Mouse (Mus musculus): ENCODE data around the gene Psmd11.
"Not testable (repeated sequence)": the region's sequence is repeated elsewhere in the genome, so short reads cannot be mapped to it uniquely, and the experiment has no call there.

Gene Psmd11

GRCm38 (mm10) chr11:80429500-80430166, 1.2 kb downstream of the Psmd11 start:
- DNase-seq, result peak; percentile 13

DNA sequence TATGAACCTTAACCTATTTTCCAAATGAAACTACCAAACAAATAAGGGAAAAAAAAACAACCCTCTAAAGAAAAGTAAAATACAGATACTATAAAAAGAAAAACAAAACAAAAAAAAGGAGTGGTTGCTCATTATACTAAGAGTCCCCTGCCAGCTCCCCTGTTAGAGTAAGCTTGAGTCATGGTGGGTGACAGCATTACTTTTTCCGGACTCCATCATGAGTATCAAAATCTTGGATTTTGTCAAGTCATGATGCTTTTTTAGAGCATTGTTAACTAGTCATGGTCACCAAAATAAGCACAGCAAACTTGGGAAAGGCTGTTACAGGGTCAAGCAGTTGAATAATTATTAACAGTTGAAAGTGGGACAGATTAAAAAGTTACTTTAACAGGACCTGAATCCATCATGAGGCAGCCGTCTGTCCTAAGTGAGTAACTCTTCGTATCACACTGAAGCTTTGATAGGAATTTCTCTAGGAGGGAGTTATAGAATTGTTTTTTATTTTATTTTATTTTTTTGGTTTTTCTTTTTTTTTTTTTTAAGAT, 2.0 kb downstream of the Psmd11 start:
- no peak for DNase-seq

DNA sequence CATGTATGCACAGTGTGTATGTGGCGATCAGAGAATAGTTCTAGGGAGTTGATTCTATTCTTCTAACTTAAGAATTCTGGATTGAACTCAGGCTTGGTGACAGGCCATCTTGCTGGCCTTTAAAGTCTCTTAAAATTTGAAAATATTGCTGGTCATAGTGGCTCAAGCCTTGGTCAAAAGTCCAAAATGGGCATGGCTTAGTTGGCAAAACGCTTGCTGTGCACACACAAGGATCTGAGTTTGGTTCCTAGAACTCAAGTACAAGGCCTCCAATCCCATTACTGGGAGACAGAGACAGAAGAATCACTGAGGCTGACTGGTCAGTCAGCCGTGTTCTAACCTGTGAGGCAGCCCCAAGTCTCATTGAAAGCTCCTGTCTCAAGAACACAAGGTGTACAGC, 18.5 kb downstream of the Psmd11 start:
- DNase-seq, result no peak

- no peak for DNase-seq
Measured at GRCm38 (mm10) chr11:80449859-80450258, 21.4 kb downstream of the Psmd11 start.

- DNase-seq, result no peak
Measured at GRCm38 (mm10) chr11:80452242-80452641, 23.8 kb downstream of the Psmd11 start.

GRCm38 (mm10) chr11:80453198-80453597, 24.8 kb downstream of the Psmd11 start:
- no peak for DNase-seq

GRCm38 (mm10) chr11:80463605-80464130, 35.3 kb downstream of the Psmd11 start:
- not testable (repeated sequence) for DNase-seq

DNA sequence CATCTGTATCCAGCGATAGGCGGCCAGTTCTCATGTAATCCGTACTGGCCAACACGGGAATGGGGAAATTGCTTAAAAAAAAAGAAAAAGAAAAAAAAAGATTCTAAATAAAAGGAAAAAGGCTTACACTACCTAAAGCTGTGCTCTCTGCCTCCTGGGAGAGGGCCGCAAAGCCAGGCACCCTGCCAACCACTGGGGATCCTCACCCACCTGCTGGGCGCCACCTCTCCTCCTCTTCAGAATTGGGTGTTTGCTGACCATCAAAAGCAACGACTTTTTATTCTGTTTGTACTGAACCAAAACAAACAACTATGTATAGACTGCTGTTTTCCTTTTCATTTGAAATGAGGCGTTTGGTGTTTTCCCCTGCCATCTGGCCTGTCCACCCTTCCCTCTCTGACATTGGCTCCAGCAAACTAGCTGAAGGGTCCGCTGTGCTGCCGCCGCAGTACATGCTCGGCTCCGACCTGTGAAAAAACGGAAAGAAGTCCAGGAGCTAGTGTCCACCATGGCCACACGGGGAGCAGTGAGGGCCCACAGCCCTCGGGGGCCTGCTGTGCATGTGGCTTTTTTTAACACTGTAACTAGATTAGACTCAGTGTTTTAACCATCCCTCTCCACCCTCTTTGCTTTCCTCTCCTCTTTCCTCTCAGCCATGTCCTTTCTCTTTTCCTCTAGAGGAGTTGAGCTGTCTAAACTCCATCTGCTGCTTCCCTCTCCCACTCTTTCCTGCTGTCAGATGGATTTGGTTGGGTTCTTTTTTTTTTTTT, 43.6 kb downstream of the Psmd11 start:
- DNase-seq, result no peak

GRCm38 (mm10) chr11:80474175-80474691, 45.8 kb downstream of the Psmd11 start:
- peak; percentile 13 for DNase-seq

- peak; percentile 12 for DNase-seq
Measured at GRCm38 (mm10) chr11:80474846-80475245, 46.4 kb downstream of the Psmd11 start.

DNA sequence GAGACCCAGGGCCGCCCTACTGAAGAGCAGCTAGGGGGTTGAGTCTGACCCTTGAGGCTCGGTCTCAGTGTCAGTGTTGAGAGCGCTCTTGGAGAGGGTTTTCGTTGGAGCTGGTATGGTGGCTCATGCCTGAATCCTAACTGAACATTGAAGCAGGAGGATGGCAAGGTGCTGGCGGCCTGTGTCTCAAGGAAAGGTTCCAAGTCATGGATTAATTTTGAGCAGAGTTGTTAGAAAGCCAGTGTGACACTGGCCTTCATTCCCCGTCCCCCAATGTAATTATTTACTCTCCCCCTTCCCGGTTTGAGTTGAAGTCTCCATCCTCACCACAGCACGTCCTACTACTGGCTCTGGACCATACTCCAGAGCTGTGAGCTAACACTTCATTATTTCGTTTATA, 47.1 kb downstream of the Psmd11 start:
- no peak for DNase-seq

DNA sequence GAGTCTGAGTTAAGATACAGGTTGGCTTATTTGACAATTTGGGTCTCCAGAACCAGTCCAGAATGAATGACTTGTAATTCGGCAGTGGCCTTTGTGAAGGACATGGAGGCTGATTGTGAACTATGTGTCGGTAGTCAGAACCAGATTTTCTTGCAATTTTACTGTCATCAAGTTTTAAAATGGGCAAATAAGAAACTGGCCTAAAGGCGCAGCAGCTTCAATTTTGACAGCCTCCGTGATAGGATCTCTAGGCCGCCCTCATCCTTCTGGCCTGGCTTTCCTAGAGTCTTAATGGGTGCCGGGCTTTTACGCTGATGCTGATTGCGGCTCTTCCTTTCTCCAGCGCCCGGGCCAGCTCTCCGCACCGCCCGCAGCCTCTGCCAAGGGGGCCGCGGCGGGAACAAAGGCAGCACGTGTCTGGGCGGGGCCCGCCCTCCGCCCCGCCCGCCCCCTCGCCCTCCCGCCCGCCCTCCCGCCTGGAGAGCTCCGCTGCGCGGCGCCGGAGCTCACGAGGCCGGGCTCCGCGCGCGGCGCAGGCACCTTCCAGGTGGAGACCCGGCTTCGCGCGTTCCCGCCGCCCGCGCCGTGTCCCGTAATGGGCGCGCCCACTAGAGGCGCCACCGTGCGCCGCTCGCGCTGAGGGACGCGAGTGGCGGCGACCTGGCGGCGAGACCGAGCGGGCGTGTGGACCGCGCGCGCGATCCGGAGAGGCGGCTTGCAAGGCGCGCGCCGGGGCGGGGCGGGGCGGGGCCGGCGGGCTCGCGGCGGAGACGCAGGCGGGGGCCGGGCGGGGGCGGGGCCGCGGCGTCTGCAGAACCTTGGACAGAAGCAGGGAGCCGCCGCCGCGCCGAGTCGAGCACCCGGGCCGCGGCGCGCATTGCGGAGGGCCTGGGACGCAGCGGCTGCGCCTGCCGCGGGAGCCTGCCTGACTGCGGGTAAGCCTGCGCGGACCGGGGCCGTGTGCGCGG, 48.1 kb downstream of the Psmd11 start, which contains the start of gene Cdk5r1:
Cdk5r1 (plus strand) TSS at position 802 of the 968 bp plus-strand sequence.
- peak; percentile 89 for DNase-seq

DNA sequence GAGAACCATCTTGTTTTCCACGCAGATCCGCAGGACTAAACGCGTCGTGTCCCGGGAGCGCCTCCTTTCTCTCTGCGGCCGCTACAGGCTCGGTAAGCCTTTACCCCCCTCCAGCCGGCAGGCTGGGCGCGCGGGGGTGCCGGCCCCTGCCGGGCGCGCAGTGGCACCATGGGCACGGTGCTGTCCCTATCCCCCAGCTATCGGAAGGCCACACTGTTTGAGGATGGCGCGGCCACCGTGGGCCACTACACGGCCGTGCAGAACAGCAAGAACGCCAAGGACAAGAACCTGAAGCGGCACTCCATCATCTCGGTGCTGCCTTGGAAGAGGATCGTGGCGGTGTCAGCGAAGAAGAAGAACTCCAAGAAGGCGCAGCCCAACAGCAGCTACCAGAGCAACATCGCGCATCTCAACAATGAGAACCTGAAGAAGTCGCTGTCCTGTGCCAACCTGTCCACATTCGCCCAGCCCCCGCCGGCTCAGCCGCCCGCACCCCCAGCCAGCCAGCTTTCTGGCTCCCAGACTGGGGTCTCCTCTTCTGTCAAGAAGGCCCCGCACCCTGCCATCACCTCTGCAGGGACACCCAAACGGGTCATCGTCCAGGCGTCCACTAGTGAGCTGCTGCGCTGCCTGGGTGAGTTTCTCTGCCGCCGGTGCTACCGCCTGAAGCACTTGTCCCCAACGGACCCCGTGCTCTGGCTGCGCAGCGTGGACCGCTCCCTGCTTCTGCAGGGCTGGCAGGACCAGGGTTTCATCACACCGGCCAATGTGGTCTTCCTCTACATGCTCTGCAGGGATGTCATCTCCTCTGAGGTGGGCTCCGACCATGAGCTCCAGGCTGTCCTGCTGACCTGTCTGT, 49.2 kb downstream of the Psmd11 start:
- peak; percentile 22 for DNase-seq

- DNase-seq, result no peak
Measured at GRCm38 (mm10) chr11:80478694-80479412, 50.4 kb downstream of the Psmd11 start.

DNA sequence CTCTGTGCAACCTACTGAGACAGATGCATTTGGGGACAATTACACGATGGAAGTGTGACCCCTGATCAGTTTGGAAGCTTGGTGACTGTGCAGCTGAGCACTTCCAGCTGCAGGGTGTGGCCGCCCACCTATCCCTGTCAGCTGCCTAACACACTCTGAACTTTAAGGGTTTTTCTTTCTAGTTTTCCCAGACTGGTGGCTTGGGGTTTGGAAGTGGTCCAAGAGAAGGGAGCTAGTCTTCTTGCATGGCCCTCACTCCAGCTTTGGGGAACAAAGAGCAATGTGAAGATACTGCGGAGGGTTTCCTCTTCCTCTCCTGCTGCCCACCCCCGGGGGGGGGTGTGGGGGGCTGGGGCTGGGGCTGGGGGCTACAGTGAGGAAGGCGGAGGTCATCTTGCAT, 51.0 kb downstream of the Psmd11 start:
- no peak for DNase-seq

DNA sequence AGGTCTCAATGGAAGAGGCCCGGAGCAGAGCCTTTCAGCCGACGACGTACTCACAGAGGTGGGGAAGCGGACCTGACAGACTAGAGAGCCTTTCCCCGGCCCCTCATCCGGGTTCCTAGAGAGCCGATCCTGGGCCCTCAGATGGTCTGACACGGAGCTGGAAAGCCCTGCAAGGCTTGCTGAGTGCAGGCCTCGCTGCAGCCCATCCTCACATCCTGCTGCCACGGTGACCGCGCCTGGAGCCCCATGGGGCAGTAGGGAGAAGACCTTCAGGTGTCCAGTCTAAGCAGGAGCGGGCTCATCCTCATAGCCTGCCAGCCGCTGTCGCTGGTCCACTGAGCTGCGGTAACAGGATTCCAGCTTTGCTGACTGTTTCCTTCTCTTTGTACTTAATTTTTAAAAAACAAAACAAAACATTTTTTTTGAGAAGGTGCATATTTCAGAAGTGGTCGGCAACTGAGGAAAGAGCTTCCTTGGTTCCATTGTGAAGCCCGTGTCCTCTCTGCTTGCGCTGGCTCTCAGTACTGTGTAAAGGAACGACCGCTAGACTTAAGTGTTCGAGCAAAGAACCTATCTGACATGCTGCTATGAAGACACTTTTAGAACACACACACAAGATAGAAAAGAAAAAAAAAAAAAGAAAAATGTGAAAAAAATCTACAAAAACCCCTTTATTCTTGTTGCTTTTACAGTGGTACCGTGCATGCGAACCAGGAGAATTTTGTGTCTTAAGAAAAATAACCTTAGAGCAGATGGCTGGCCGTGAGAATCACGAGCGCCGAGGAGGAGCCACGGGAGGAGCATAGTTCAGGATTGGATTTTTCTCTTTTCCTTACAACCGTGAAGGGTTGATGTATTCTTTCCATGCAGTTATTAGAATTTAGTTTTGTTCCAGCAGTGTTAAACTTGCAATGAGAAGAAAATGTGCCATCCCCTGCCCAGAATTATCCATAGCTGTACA, 51.8 kb downstream of the Psmd11 start:
- no peak for DNase-seq

DNA sequence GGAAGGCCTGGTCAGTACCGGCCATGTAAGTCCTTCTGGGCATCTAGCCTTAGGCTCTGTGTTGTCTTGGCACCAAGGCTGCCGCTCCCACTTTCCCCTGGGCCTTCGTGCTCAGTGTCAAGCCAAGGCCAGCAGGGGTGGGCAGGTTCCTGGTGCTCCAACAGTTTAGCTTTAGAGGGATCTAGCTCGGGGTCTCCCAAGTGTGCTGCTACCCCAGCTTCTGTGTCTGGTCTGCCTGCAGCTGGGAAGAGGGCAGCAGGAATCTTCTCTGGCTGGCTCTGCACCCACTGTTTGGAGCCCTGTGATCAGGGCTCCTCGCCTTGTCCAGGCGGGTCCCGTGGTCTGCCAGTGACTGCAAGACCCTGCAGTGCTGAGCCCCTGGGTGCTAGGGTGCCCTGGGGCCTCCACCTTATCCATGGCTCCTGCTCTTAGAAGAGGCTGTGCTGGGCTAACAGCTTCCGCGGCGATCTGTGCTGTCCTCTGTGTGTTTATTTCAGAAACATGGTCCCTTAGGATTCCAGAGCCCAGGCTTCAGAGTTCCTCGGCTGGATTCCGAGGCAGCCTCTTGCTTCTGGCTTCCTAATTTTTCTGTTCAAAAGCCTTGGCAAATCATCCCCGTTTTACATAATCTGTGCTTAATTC, 53.1 kb downstream of the Psmd11 start:
- DNase-seq, result no peak

DNA sequence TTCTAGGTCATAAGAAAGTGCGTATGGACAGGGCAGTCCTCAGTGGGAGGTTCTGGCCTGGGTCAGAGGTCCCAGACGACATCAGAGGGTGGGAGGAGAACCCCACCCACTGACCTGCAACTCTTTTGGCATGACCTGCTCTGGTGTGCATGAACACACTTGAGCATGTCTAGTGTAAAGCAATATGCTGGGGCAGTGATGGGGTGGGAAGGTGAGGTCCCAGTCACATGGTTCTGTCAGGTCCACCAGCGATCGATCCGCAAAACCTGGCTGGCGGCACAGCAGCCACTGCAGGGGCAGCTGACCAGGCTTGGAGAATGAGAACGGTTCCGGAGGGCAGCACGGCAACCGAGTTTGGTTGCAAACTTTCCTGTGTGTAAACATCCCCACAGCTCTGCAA, 53.9 kb downstream of the Psmd11 start:
- no peak for DNase-seq

DNA sequence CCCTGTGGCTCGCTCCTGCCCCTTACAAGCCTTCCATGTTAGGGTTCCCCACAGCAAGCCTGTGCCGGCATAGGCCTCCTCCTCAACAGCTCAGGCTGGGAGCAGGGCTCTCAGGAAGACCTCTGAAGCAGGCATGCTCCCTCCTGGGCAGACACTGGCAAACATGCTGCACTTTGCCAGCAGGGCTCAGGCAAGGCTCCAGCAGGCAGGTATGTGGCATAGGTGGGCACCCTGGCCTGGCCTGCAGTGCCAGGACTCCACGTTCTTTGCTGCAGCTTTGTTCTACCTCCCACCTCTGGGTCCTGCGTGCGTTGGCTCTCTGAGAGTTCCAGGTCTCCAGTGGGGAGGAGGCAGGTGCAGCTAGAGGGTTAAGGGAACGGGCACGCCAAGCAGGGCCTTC, 54.5 kb downstream of the Psmd11 start:
- no peak for DNase-seq
